10 mouse cellular contexts compared by ENCODE assay signal in the genomic region with DNA sequence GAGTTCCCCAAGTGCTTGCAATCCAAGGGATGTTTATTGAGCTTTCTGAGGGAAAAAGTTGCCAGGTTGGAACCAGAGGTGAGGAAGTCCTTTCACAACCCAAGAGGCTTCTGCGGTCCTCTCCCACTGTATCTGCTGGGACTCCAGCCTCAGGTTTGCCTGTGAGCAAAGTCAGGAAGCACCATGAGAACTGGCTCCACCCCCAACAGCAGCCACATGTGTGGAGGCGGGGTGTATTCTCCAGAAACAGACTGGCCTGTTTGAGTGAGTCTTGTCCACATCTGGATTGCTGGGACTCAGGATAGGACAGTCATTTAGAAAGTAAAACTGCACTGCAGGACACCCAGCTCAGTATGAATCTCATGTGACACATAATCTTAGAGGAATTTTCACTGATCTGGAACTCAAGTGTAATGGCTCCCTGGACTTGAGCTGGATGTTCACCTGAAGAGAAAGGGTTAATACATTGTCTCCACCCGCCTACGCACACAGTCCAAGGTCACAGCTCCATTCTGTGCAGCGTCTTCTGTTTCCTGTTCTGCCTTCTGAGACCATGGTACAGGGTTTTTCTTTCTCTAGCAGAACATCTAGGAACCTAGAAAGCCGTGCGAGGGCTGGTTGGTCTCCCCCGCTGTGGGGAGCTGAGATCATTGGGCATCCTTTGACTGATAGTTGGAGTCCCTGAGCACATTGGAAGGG. TPM values are rescaled to one million over a fixed set of nuclear protein-coding genes. Genes with fewer than 3 reads are reported as not detected.
A peak's percentile ranks its signal among the peaks of the same experiment; 100 is the strongest.
DNase-seq lines count a peak whose midpoint lies in the region; ATAC-seq and TF ChIP-seq lines count a peak whose summit lies in the region.
"Had no signal": no experiment of that assay in that cellular context is flagged by ENCODE, and none has a peak within 500 bp of the region (broad histone marks: within the 10 kb centered on the region; RNA-seq: fewer than 3 reads in every experiment).

No protein-coding gene starts in this region.

- no peaks in the 10 kb centered on the region for H3K9me3 ChIP-seq in lung, embryonic 14.5 days (ENCODE audit: low read depth, low read length)
- no peaks in the 10 kb centered on the region for H3K9me3 ChIP-seq in heart, embryonic 12.5 days (replicated peaks)
- no peaks in the 10 kb centered on the region for H3K9me3 ChIP-seq in hindbrain, embryonic 14.5 days (ENCODE audit: control insufficient read depth, low read length)
- H3K9me3 ChIP-seq: forebrain, embryonic 13.5 days; megakaryocyte, embryonic 14.5 days had no signal

- H3K36me3 ChIP-seq in lung, embryonic 14.5 days (ENCODE audit: insufficient read depth), result peaks cover 42% of the 10 kb centered on the region
- H3K36me3 ChIP-seq in heart, embryonic 12.5 days, result peaks cover 68% of the 10 kb centered on the region
- peaks cover 37% of the 10 kb centered on the region for H3K36me3 ChIP-seq in hindbrain, embryonic 14.5 days (replicated peaks; ENCODE audit: control insufficient read depth, insufficient read depth)

- no peak overlapping the region for H3K9ac ChIP-seq in lung, embryonic 14.5 days
- no peak overlapping the region for H3K9ac ChIP-seq in heart, embryonic 12.5 days
- H3K9ac ChIP-seq in hindbrain, embryonic 14.5 days, result no peak overlapping the region
- H3K9ac ChIP-seq: forebrain, embryonic 13.5 days had no signal

- H3K4me2 ChIP-seq in lung, embryonic 14.5 days, result 0 out of 2 replicates have a peak overlapping the region, but pooled peaks have one; percentile 7
- H3K4me2 ChIP-seq in heart, embryonic 12.5 days, result no peak overlapping the region; the same call in 1 of the 2 replicates
- H3K4me2 ChIP-seq in hindbrain, embryonic 14.5 days (replicated peaks), result no peak overlapping the region
- H3K4me2 ChIP-seq: forebrain, embryonic 13.5 days had no signal

- ATAC-seq in lung, embryonic 14.5 days (ENCODE audit: insufficient read depth), result peak; percentile 43; the same call in 1 of the 2 replicates
- ATAC-seq in activated CD4-positive, CD25-positive, alpha-beta regulatory T cell, adult 4 months, result peak; percentile 73
- peak; percentile 55 for ATAC-seq in heart, embryonic 12.5 days (ENCODE audit: insufficient number of reproducible peaks, low FRiP score)
- ATAC-seq in megakaryocyte progenitor cell, adult 5-6 weeks (replicated peaks; ENCODE audit: poor library complexity), result 0 out of 2 replicates have a peak, but pooled peaks have one; percentile 6
- no peak for ATAC-seq in hindbrain, embryonic 14.5 days (ENCODE audit: low FRiP score)
- ATAC-seq: forebrain, embryonic 13.5 days had no signal

- H3K4me3 ChIP-seq in lung, embryonic 14.5 days (ENCODE audit: low read depth, low read length), result no peak overlapping the region
- H3K4me3 ChIP-seq in heart, embryonic 12.5 days, result no peak overlapping the region
- no peak overlapping the region for H3K4me3 ChIP-seq in hindbrain, embryonic 14.5 days (replicated peaks; ENCODE audit: low read length)
- H3K4me3 ChIP-seq: forebrain, embryonic 13.5 days; megakaryocyte, embryonic 14.5 days had no signal

- TF ChIP-seq CTCF in lung, embryonic 14.5 days (IDR thresholded peaks at IDR 0.05; ENCODE audit: low read depth), result no peak

- 42% methylated on average over 8 of the region's 8 CpGs for WGBS in lung, embryonic 14.5 days
- WGBS in heart, embryonic 12.5 days, result 43% methylated on average over 8 of the region's 8 CpGs
- 68% methylated on average over 8 of the region's 8 CpGs for WGBS in hindbrain, embryonic 14.5 days

- peak overlapping the region; percentile 12; the same call in 1 of the 2 replicates for H3K27ac ChIP-seq in lung, embryonic 14.5 days (ENCODE audit: low read depth)
- peak overlapping the region; percentile 53 for H3K27ac ChIP-seq in heart, embryonic 12.5 days (ENCODE audit: poor library complexity, severe bottlenecking)
- H3K27ac ChIP-seq in hindbrain, embryonic 14.5 days, result no peak overlapping the region

- no peaks in the 10 kb centered on the region for H3K27me3 ChIP-seq in lung, embryonic 14.5 days (ENCODE audit: insufficient read depth, low read length)
- no peaks in the 10 kb centered on the region for H3K27me3 ChIP-seq in heart, embryonic 12.5 days (replicated peaks)
- no peaks in the 10 kb centered on the region for H3K27me3 ChIP-seq in hindbrain, embryonic 14.5 days (ENCODE audit: control insufficient read depth, insufficient read depth, low read length)
- H3K27me3 ChIP-seq: forebrain, embryonic 13.5 days had no signal

- DNase-seq in lung, embryonic 14.5 days, result peak; percentile 61
- no peak for DNase-seq in lung, postnatal 36 days
- DNase-seq in gastrocnemius, postnatal 10 days, result no peak
- DNase-seq in hindbrain, embryonic 14.5 days (ENCODE audit: low spot score), result no peak
- DNase-seq: cerebellum, postnatal 10 days had no signal

- H3K4me1 ChIP-seq in lung, embryonic 14.5 days (ENCODE audit: insufficient read depth), result peaks cover 11% of the 10 kb centered on the region; the same call in 1 of the 2 replicates
- H3K4me1 ChIP-seq in heart, embryonic 12.5 days (replicated peaks), result peaks cover 48% of the 10 kb centered on the region
- H3K4me1 ChIP-seq in hindbrain, embryonic 14.5 days (replicated peaks; ENCODE audit: control insufficient read depth, insufficient read depth, low read length), result 0 out of 2 replicates have a peak, but pooled peaks cover 4% of the 10 kb centered on the region

RNA-seq across cellular contexts. Expression of a gene that starts 47.0 kb away (rescaled TPM):
- polyA plus RNA-seq in lung, embryonic 14.5 days (2014; fragmentation: Nextera tagmentation; extraction: Ambion mirVana), result not detected in 2 replicates
- polyA plus RNA-seq in activated CD4-positive, CD25-positive, alpha-beta regulatory T cell, adult 4 months (2017; shearing (Covaris generic)), result 1 to 10 TPM; 2.2 to 4.2 TPM
- polyA plus RNA-seq in heart, embryonic 12.5 days (2016; fragmentation: Nextera tagmentation; extraction: Ambion mirVana), result 0.15 and 0.18 TPM in 2 replicates
- 0.52 and 0.71 TPM in 2 replicates for total RNA-seq in megakaryocyte progenitor cell, adult 5-6 weeks (2015)
- total RNA-seq in megakaryocyte progenitor cell, adult 5-6 weeks (2017), result 0.87 TPM in 1 of 2 replicates, not detected in the other
- total RNA-seq in gastrocnemius, postnatal 10 days (2021), result under 1 TPM in 1 of 2 experiments, not detected in 1; 0.16 TPM
- polyA plus RNA-seq in hindbrain, embryonic 14.5 days (2014; fragmentation: Nextera tagmentation; extraction: Ambion mirVana), result not detected in 2 replicates
- polyA plus RNA-seq: forebrain, embryonic 13.5 days had no signal
